Mouse (Mus musculus): ENCODE measurements around the gene Fh1.

GRCm38 (mm10) chr1:175592832-175593231 lies 32.6 kb downstream of the Fh1 start:
- TF ChIP-seq CTCF (IDR thresholded peaks at IDR 0.05) (no peak), EP300 (IDR thresholded peaks at IDR 0.05) (no peak)
